Mouse (Mus musculus) midbrain, postnatal 0 days (tissue): Measurements from ENCODE around the gene Syne1. TPM values are rescaled to one million over a fixed set of nuclear protein-coding genes. Genes with fewer than 3 reads are reported as not detected.

ENCODE experiments used
- ATAC-seq: fragments of 200-750 bp; cut with Nextera tagmentation; 2 replicates; pipeline ENCODE4 v1.8.0; 2017; ENCODE audit warnings: moderate number of reproducible peaks, mild to moderate bottlenecking, moderate TSS enrichment, moderate library complexity; ENCODE audit not compliant: low FRiP score
- DNase-seq: peaks from one replicate; pipeline ENCODE4 v3.0.0-alpha.2; 2015; ENCODE audit warnings: low spot score
- H3K27ac ChIP-seq: fragments of 300-500 bp; sonication (generic); 2 replicates; pipeline ENCODE4 v1.5.1; 2014; ENCODE audit warnings: low read depth, mild to moderate bottlenecking, low read length, mixed read lengths
- H3K27me3 ChIP-seq: fragments of 300-500 bp; sonication (generic); 2 replicates; pipeline ENCODE4 v1.6.1; 2014; ENCODE audit warnings: low read length, control low read depth, mixed read lengths; ENCODE audit not compliant: insufficient read depth
- H3K36me3 ChIP-seq: fragments of 300-500 bp; sonication (generic); 2 replicates; pipeline ENCODE4 v1.6.1; 2014; ENCODE audit warnings: low read length, control low read depth, mixed read lengths; ENCODE audit not compliant: insufficient read depth
- H3K4me1 ChIP-seq: fragments of 300-500 bp; sonication (generic); 2 replicates; pipeline ENCODE4 v1.6.1; 2014; ENCODE audit warnings: mild to moderate bottlenecking, control low read depth, antibody characterized with exemption, low read length, mixed read lengths; ENCODE audit not compliant: insufficient read depth
- H3K4me2 ChIP-seq: fragments of 300-500 bp; sonication (generic); 2 replicates; pipeline ENCODE4 v1.6.1; 2014; ENCODE audit warnings: low read depth, mild to moderate bottlenecking, low read length, mixed read lengths; ENCODE audit not compliant: poor library complexity, severe bottlenecking
- H3K4me3 ChIP-seq: fragments of 300-500 bp; sonication (generic); 2 replicates; pipeline ENCODE4 v1.5.1; 2014; ENCODE audit warnings: low read depth, mild to moderate bottlenecking, low read length, moderate library complexity
- H3K9ac ChIP-seq: fragments of 300-500 bp; sonication (generic); replicated peaks from 2 replicates; pipeline ENCODE4 v1.6.1; 2014; ENCODE audit warnings: mild to moderate bottlenecking, low read length, moderate library complexity, mixed read lengths; ENCODE audit not compliant: poor library complexity, severe bottlenecking
- H3K9me3 ChIP-seq: fragments of 300-500 bp; sonication (generic); 2 replicates; pipeline ENCODE4 v1.6.1; 2016; ENCODE audit warnings: low read length, control low read depth
- CTCF ChIP-seq: IDR thresholded peaks from 2 replicates; pipeline ENCODE4 v1.5.1; 2016; ENCODE audit warnings: antibody characterized with exemption, mild to moderate bottlenecking
- WGBS: fragments of 180-500 bp; shearing (Covaris S2); extraction: QIAGEN DNeasy Blood & Tissue Kit; methylation state at CpG from one replicate; pipeline ENCODE4 v1.1.7; 2014; 5-methylcytosine and 5-hydroxymethylcytosine counted together
- polyA plus RNA-seq: library from polyadenylated mRNA; unstranded; fragments of >200 nt; fragmentation: Nextera tagmentation; extraction: Ambion mirVana; gene quantifications from 2 replicates; pipeline ENCODE4 v1.2.1, GENCODE M21; 2015
- total RNA-seq: library from RNA; depleted of rRNA; stranded (reverse); fragments of >200 nt; gene quantifications from 2 replicates; pipeline ENCODE4 v1.2.3, GENCODE M21; 2014

The Syne1 gene
- total and polyA plus RNA-seq, 2 experiments from 2014 or later: 18.6 to 99.3 TPM

GRCm38 (mm10) chr10:5045213-5045612 is 506.1 kb downstream of the Syne1 start:
- Histone ChIP-seq H3K4me3 (no peak overlapping the region), H3K4me2 (no peak overlapping the region), H3K9me3 (no peaks in the 10 kb centered on the region), H3K27ac (no peak overlapping the region), H3K27me3 (no peaks in the 10 kb centered on the region), H3K9ac (no peak overlapping the region), H3K36me3 (peaks cover 61% of the 10 kb centered on the region), H3K4me1 (no peaks in the 10 kb centered on the region)
- DNase-seq: no peak
- ATAC-seq: no peak
- 79% methylated on average over 7 of the region's 7 CpGs for WGBS
- no peak for TF ChIP-seq CTCF

DNA sequence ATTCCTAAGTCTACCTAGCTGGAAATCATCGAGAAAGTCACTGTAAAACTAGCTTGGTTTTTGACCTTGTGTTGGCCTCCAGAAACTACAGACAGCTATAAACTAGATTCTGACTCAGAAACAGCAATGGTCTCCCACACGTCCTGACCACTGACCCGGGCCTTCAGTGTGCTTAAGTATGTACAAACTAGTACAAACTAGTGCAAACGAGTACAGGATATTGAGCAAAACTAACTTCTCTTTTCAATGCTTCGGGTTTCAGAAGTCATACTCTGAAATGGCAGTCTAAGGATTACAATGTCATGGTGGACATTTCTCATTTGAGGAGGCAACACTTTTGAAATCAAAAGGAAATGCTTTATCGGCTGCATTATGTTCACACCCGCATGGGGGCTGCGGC is 506.8 kb downstream of the Syne1 start:
- no peak for ATAC-seq
- WGBS: 92% methylated on average over 8 of the region's 8 CpGs
- no peak for TF ChIP-seq CTCF

GRCm38 (mm10) chr10:5041254-5041653 is 510.0 kb downstream of the Syne1 start:
- H3K36me3 ChIP-seq: peaks cover 61% of the 10 kb centered on the region
- H3K4me1 ChIP-seq: no peaks in the 10 kb centered on the region
- H3K9ac ChIP-seq: no peak overlapping the region
- no peak overlapping the region for H3K4me3 ChIP-seq
- no peaks in the 10 kb centered on the region for H3K27me3 ChIP-seq
- H3K9me3 ChIP-seq: no peaks in the 10 kb centered on the region
- DNase-seq (no peak), ATAC-seq (no peak)
- no peak for TF ChIP-seq CTCF
- WGBS: 79% methylated on average over 8 of the region's 8 CpGs
- H3K4me2 ChIP-seq: no peak overlapping the region
- no peak overlapping the region for H3K27ac ChIP-seq

More for the DNA sequence above, 506.8 kb downstream of the Syne1 start:
- H3K36me3 ChIP-seq: peaks cover 67% of the 10 kb centered on the region
- H3K4me2 ChIP-seq: no peak overlapping the region
- no peak overlapping the region for H3K9ac ChIP-seq
- no peaks in the 10 kb centered on the region for H3K9me3 ChIP-seq
- H3K27me3 ChIP-seq: no peaks in the 10 kb centered on the region
- H3K4me1 ChIP-seq: no peaks in the 10 kb centered on the region
- DNase-seq: no peak
- no peak overlapping the region for H3K4me3 ChIP-seq
- H3K27ac ChIP-seq: no peak overlapping the region

GRCm38 (mm10) chr10:5032192-5033048 is 518.9 kb downstream of the Syne1 start:
- ATAC-seq (no peak), DNase-seq (peak; percentile 14)
- H3K4me1 ChIP-seq: no peaks in the 10 kb centered on the region
- no peaks in the 10 kb centered on the region for H3K27me3 ChIP-seq
- no peak overlapping the region for H3K4me2 ChIP-seq
- H3K27ac ChIP-seq: no peak overlapping the region
- peaks cover 22% of the 10 kb centered on the region for H3K36me3 ChIP-seq
- no peak for TF ChIP-seq CTCF
- H3K9ac ChIP-seq: no peak overlapping the region
- WGBS: 48% methylated on average over 15 of the region's 15 CpGs
- H3K4me3 ChIP-seq: no peak overlapping the region
- H3K9me3 ChIP-seq: no peaks in the 10 kb centered on the region

- TF ChIP-seq CTCF: no peak
- Histone ChIP-seq H3K27me3 (no peaks in the 10 kb centered on the region), H3K9me3 (no peaks in the 10 kb centered on the region), H3K4me2 (no peak overlapping the region), H3K4me3 (no peak overlapping the region), H3K9ac (no peak overlapping the region), H3K4me1 (no peaks in the 10 kb centered on the region), H3K36me3 (peaks cover 19% of the 10 kb centered on the region), H3K27ac (no peak overlapping the region)
- ATAC-seq: no peak
- no peak for DNase-seq
- 100% methylated on average over 1 of the region's 1 CpGs for whole genome bisulfite sequencing
Measured at GRCm38 (mm10) chr10:5029883-5030282, 521.4 kb downstream of the Syne1 start.

DNA sequence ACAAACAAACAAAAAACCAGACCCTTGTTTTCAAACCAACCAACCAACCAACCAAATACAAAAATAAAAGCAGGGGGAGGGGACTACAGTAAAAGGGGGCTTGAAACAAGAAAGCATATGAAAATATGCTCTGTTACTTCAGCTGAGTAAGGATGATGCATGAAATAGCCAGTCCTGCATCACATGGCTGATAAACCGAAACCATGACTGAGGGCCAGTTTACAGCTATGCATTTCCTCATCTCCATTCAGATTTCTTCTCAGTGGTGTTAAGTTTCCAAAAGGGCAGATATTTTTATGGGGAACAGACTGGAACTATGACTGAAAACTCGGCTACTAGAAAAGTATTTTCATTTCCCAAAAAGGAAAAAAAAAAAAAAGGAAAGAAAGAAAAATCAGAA is 522.1 kb downstream of the Syne1 start:
- Histone ChIP-seq H3K4me2 (no peak overlapping the region), H3K36me3 (peaks cover 19% of the 10 kb centered on the region), H3K4me1 (no peaks in the 10 kb centered on the region), H3K4me3 (no peak overlapping the region), H3K9me3 (no peaks in the 10 kb centered on the region), H3K27ac (no peak overlapping the region), H3K9ac (no peak overlapping the region), H3K27me3 (no peaks in the 10 kb centered on the region)
- no peak for TF ChIP-seq CTCF
- ATAC-seq (no peak), DNase-seq (no peak)
- WGBS: 96% methylated on average over 2 of the region's 2 CpGs
